Mouse (Mus musculus) adrenal gland, postnatal 10 days (tissue): ENCODE results near the gene Gm10392. TPM values are rescaled to one million over a fixed set of nuclear protein-coding genes. Genes with fewer than 3 reads are reported as not detected.

Experiments
- total RNA-seq, 2 experiments: library from RNA; stranded (reverse); gene quantifications; 2 replicates each; pipeline ENCODE4 v1.2.3; 2021

The Gm10392 gene
- total RNA-seq, 2 experiments from 2014 or later, result not detected

Other genes starting within 250 kb of the Gm10392 start
- gene Coro6, start 56.8 kb downstream of the Gm10392 start, total RNA-seq, result 10 to 100 TPM in 1 of 2 experiments, 1 to 10 TPM in 1; 5.4 to 24.8 TPM
- 10 to 100 TPM in 1 of 2 experiments, 1 to 10 TPM in 1; 8.3 to 13.4 TPM for gene Ankrd13b, start 29.5 kb downstream of the Gm10392 start, total RNA-seq
- 10 to 100 TPM; 49.7 to 57.8 TPM for gene Git1, start 25.6 kb downstream of the Gm10392 start, total RNA-seq
- gene Abhd15, start 4.1 kb downstream of the Gm10392 start, total RNA-seq, result 10 to 100 TPM; 26.1 to 27.5 TPM
- gene Trp53i13, start 3.2 kb downstream of the Gm10392 start, total RNA-seq, result 10 to 100 TPM; 12.9 to 13.2 TPM
- 10 to 100 TPM; 45.4 to 52.4 TPM for gene Taok1, start 88.6 kb upstream of the Gm10392 start, total RNA-seq
- 10 to 100 TPM; 66.1 to 69.1 TPM for gene Nufip2, start 167.0 kb upstream of the Gm10392 start, total RNA-seq
- gene Cryba1, start 206.1 kb upstream of the Gm10392 start, total RNA-seq, result not detected
- gene Myo18a, start 244.0 kb upstream of the Gm10392 start, total RNA-seq, result 10 to 100 TPM; 53.9 to 80.1 TPM